Mouse (Mus musculus): ENCODE data around the gene Gm29049. TPM values are rescaled to one million over a fixed set of nuclear protein-coding genes. Genes with fewer than 3 reads are reported as not detected.
"Not testable (repeated sequence)": the region's sequence is repeated elsewhere in the genome, so short reads cannot be mapped to it uniquely, and the experiment has no call there.

Gm29049 gene
- not detected in 2 replicates for total RNA-seq (2017)

GRCm38 (mm10) chrY:7997068-7997467, at the start of gene Gm29049:
Gene Gm29049, minus strand, starts transcription at chrY:7997168.
- ATAC-seq (replicated peaks in 1 of 2; ENCODE audit: insufficient read depth in 1 of 2, low FRiP score in 2 of 2, low TSS enrichment in 1 of 2, low read depth in 1 of 2, poor library complexity in 2 of 2, severe bottlenecking in 2 of 2), result not testable (repeated sequence)

Other genes starting within 250 kb of the Gm29049 start
- gene Gm20825, start 74.3 kb upstream of the Gm29049 start, total RNA-seq (2017), result not detected in 2 replicates